Mouse (Mus musculus) limb, embryonic 11.5 days (tissue): Measurements from ENCODE around the gene Npepl1. TPM values are rescaled to one million over a fixed set of nuclear protein-coding genes. Genes with fewer than 3 reads are reported as not detected.

Experiments
- ATAC-seq: fragments of 200-750 bp; cut with Nextera tagmentation; 2 replicates; pipeline ENCODE4 v1.8.0; 2017; ENCODE audit warnings: low read depth; ENCODE audit not compliant: insufficient number of reproducible peaks, low FRiP score, low TSS enrichment
- DNase-seq: peaks from one replicate; pipeline ENCODE4 v3.0.0-alpha.2; 2015; ENCODE audit warnings: low spot score
- H3K27ac ChIP-seq: fragments of 300-500 bp; sonication (generic); replicated peaks from 2 replicates; pipeline ENCODE4 v1.5.1; 2014; ENCODE audit warnings: low read depth, mild to moderate bottlenecking, low read length
- H3K27me3 ChIP-seq: fragments of 300-500 bp; sonication (generic); 2 replicates; pipeline ENCODE4 v1.6.1; 2014; ENCODE audit warnings: mild to moderate bottlenecking, low read length, mixed read lengths; ENCODE audit not compliant: control insufficient read depth, insufficient read depth
- H3K36me3 ChIP-seq: fragments of 300-500 bp; sonication (generic); 2 replicates; pipeline ENCODE4 v1.6.1; 2014; ENCODE audit warnings: mild to moderate bottlenecking, low read length, moderate library complexity, mixed read lengths; ENCODE audit not compliant: control insufficient read depth, insufficient read depth
- H3K4me1 ChIP-seq: fragments of 300-500 bp; sonication (generic); 2 replicates; pipeline ENCODE4 v1.6.1; 2014; ENCODE audit warnings: low read length, mixed read lengths; ENCODE audit not compliant: control insufficient read depth, insufficient read depth
- H3K4me2 ChIP-seq: fragments of 300-500 bp; sonication (generic); 2 replicates; pipeline ENCODE4 v1.6.1; 2014; ENCODE audit warnings: low read depth, mild to moderate bottlenecking, moderate library complexity; ENCODE audit not compliant: severe bottlenecking
- H3K4me3 ChIP-seq: fragments of 300-500 bp; sonication (generic); 2 replicates; pipeline ENCODE4 v1.5.1; 2014; ENCODE audit warnings: low read depth, low read length
- H3K9ac ChIP-seq: fragments of 300-500 bp; sonication (generic); 2 replicates; pipeline ENCODE4 v1.6.1; 2014; ENCODE audit warnings: mild to moderate bottlenecking, low read length
- H3K9me3 ChIP-seq: fragments of 300-500 bp; sonication (generic); 2 replicates; pipeline ENCODE4 v1.6.1; 2016; ENCODE audit warnings: low read length; ENCODE audit not compliant: control insufficient read depth
- WGBS: fragments of 180-500 bp; shearing (Covaris S2); extraction: QIAGEN DNeasy Blood & Tissue Kit; methylation state at CpG from one replicate; pipeline ENCODE4 v1.1.7; 2014; 5-methylcytosine and 5-hydroxymethylcytosine counted together
- polyA plus RNA-seq: library from polyadenylated mRNA; unstranded; fragments of >200 nt; fragmentation: Nextera tagmentation; extraction: Ambion mirVana; gene quantifications from 2 replicates; pipeline ENCODE4 v1.2.1, GENCODE M21; 2014

The Npepl1 gene
- polyA plus RNA-seq, 1 experiment from 2014 or later: 40.2 TPM

- H3K36me3 ChIP-seq: peaks cover 6% of the 10 kb centered on the region
- DNase-seq: no peak
- no peak for ATAC-seq
- no peak overlapping the region for H3K4me2 ChIP-seq
- H3K27ac ChIP-seq: no peak overlapping the region
- no peaks in the 10 kb centered on the region for H3K4me1 ChIP-seq
- no peak overlapping the region for H3K4me3 ChIP-seq
- 96% methylated on average over 3 of the region's 3 CpGs for WGBS
- no peak overlapping the region for H3K9ac ChIP-seq
- H3K27me3 ChIP-seq: no peaks in the 10 kb centered on the region
- H3K9me3 ChIP-seq: no peaks in the 10 kb centered on the region
Measured at GRCm38 (mm10) chr2:174095086-174095485, 15.1 kb upstream of the Npepl1 start.

- no peak overlapping the region for H3K4me3 ChIP-seq
- H3K4me2 ChIP-seq: no peak overlapping the region
- no peak overlapping the region for H3K9ac ChIP-seq
- DNase-seq (no peak), ATAC-seq (no peak)
- 23% methylated on average over 7 of the region's 7 CpGs for WGBS
- peaks cover 10% of the 10 kb centered on the region; the same call in 1 of the 2 replicates for H3K4me1 ChIP-seq
- H3K27me3 ChIP-seq: no peaks in the 10 kb centered on the region
- H3K27ac ChIP-seq: no peak overlapping the region
- no peaks in the 10 kb centered on the region for H3K9me3 ChIP-seq
- H3K36me3 ChIP-seq: no peaks in the 10 kb centered on the region
Measured at GRCm38 (mm10) chr2:174102399-174102798, 7.8 kb upstream of the Npepl1 start.

- no peak for ATAC-seq
- Histone ChIP-seq H3K4me3 (no peak overlapping the region), H3K4me2 (no peak overlapping the region), H3K36me3 (no peaks in the 10 kb centered on the region), H3K9ac (no peak overlapping the region), H3K4me1 (peaks cover 10% of the 10 kb centered on the region; the same call in 1 of the 2 replicates), H3K27ac (no peak overlapping the region), H3K9me3 (no peaks in the 10 kb centered on the region), H3K27me3 (no peaks in the 10 kb centered on the region)
- DNase-seq: no peak
- 82% methylated on average over 4 of the region's 4 CpGs for WGBS
Measured at GRCm38 (mm10) chr2:174103527-174103926, 6.6 kb upstream of the Npepl1 start.

GRCm38 (mm10) chr2:174107375-174107774, 2.8 kb upstream of the Npepl1 start:
- no peak overlapping the region for H3K4me2 ChIP-seq
- no peaks in the 10 kb centered on the region for H3K27me3 ChIP-seq
- no peak overlapping the region for H3K4me3 ChIP-seq
- DNase-seq (no peak), ATAC-seq (no peak)
- peaks cover 9% of the 10 kb centered on the region for H3K4me1 ChIP-seq
- no peak overlapping the region for H3K27ac ChIP-seq
- H3K9me3 ChIP-seq: no peaks in the 10 kb centered on the region
- no peak overlapping the region for H3K9ac ChIP-seq
- 59% methylated on average over 3 of the region's 3 CpGs for WGBS
- H3K36me3 ChIP-seq: no peaks in the 10 kb centered on the region

GRCm38 (mm10) chr2:174110783-174111549, 817 bp downstream of the Npepl1 start:
- H3K4me2 ChIP-seq: peak overlapping the region; percentile 77
- WGBS: 49% methylated on average over 33 of the region's 33 CpGs
- H3K27me3 ChIP-seq: no peaks in the 10 kb centered on the region
- peak overlapping the region; percentile 39 for H3K4me3 ChIP-seq
- H3K4me1 ChIP-seq: peaks cover 6% of the 10 kb centered on the region
- peak overlapping the region; percentile 91 for H3K9ac ChIP-seq
- H3K9me3 ChIP-seq: no peaks in the 10 kb centered on the region
- peak; percentile 61 for DNase-seq
- H3K27ac ChIP-seq: peak overlapping the region; percentile 65
- H3K36me3 ChIP-seq: 0 out of 2 replicates have a peak, but pooled peaks cover 2% of the 10 kb centered on the region
- ATAC-seq: peak; percentile 33; the same call in 1 of the 2 replicates

GRCm38 (mm10) chr2:174112931-174113330, 2.8 kb downstream of the Npepl1 start:
- Histone ChIP-seq H3K4me2 (no peak overlapping the region), H3K36me3 (0 out of 2 replicates have a peak, but pooled peaks cover 2% of the 10 kb centered on the region), H3K27ac (no peak overlapping the region), H3K27me3 (no peaks in the 10 kb centered on the region), H3K4me1 (peaks cover 6% of the 10 kb centered on the region), H3K4me3 (no peak overlapping the region), H3K9me3 (no peaks in the 10 kb centered on the region), H3K9ac (no peak overlapping the region)
- no peak for ATAC-seq
- WGBS: 72% methylated on average over 18 of the region's 18 CpGs
- no peak for DNase-seq

- H3K4me3 ChIP-seq: no peak overlapping the region
- DNase-seq (no peak), ATAC-seq (no peak)
- H3K27ac ChIP-seq: no peak overlapping the region
- peaks cover 6% of the 10 kb centered on the region for H3K4me1 ChIP-seq
- H3K27me3 ChIP-seq: no peaks in the 10 kb centered on the region
- H3K4me2 ChIP-seq: no peak overlapping the region
- H3K9ac ChIP-seq: no peak overlapping the region
- 94% methylated on average over 12 of the region's 12 CpGs for WGBS
- 0 out of 2 replicates have a peak, but pooled peaks cover 2% of the 10 kb centered on the region for H3K36me3 ChIP-seq
- no peaks in the 10 kb centered on the region for H3K9me3 ChIP-seq
Measured at GRCm38 (mm10) chr2:174114148-174114864, 4.2 kb downstream of the Npepl1 start.

- no peak for DNase-seq
- Histone ChIP-seq H3K9ac (no peak overlapping the region), H3K27ac (no peak overlapping the region), H3K36me3 (peaks cover 9% of the 10 kb centered on the region), H3K4me1 (no peaks in the 10 kb centered on the region), H3K27me3 (no peaks in the 10 kb centered on the region), H3K9me3 (no peaks in the 10 kb centered on the region), H3K4me3 (no peak overlapping the region), H3K4me2 (no peak overlapping the region)
- WGBS: 76% methylated on average over 16 of the region's 16 CpGs
- no peak for ATAC-seq
Measured at GRCm38 (mm10) chr2:174116929-174117328, 6.8 kb downstream of the Npepl1 start.
